Mouse (Mus musculus) bone marrow macrophage, adult 2 months (primary cell): ENCODE data around the gene Ror1.

Source experiments
- CTCF ChIP-seq: IDR thresholded peaks from 2 replicates; pipeline ENCODE4 v1.5.1; 2012; ENCODE audit warnings: low read depth, mild to moderate bottlenecking, low read length, moderate library complexity
- POLR2A ChIP-seq: IDR thresholded peaks from 2 replicates; pipeline ENCODE4 v1.6.1; 2012; ENCODE audit warnings: mild to moderate bottlenecking, low read depth, low read length, borderline replicate concordance

DNA sequence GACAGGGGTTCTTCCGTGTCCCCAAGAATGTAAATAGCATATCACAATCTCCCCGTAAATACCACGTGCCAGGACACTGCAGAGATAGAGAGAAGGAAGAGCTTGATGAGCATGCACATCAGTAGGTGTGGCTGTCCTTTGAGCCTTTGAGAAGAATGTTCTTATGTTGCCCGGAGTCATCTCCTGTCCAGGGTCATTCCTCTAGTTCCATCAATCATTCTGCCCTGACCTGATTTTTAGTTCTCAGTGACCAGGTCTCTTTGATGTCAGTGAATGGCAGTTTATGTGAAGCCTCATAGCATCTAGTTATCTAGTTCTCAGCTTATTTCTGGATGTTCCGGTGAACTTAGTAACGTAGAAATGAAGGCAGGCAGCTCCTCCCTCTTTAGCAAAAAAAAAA lies 295.4 kb downstream of the Ror1 start:
- TF ChIP-seq CTCF (no peak), POLR2A (no peak)
